Comparison of ENCODE assay signal across 12 mouse cellular contexts in the genomic region with DNA sequence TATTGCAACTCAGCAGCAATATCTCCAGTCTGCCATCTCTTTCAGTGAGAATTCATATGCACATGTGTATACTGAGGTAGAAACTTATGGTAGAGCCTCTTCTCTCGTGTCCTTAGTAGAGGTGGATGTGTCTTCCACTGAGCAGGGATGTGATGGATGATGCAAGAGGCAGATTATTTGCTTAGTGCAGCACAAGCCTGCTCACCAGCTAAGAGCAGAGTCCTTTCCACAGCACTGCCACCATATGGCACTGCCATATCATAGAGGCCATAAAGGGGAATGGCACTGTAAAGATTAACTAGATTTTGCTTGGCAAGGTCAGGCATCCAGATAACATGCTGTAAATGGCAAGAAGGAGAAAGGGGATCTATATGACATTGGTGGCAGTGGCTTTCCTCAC.
DNase-seq lines count a peak whose midpoint lies in the region; ATAC-seq lines count a peak whose summit lies in the region.
"Had no signal": no experiment of that assay in that cellular context is flagged by ENCODE, and none has a peak within 500 bp of the region (broad histone marks: within the 10 kb centered on the region; RNA-seq: fewer than 3 reads in every experiment).

No protein-coding gene starts in this region.

- no peak for DNase-seq in heart, embryonic 10.5 days (ENCODE audit: low spot score)
- no peak for DNase-seq in heart, adult 18-20 months
- no peak for DNase-seq in hindbrain, embryonic 10.5 days (ENCODE audit: low spot score)
- peak; percentile 7 for DNase-seq in MN1 (ENCODE audit: low spot score)
- no peak for DNase-seq in liver, embryonic 13.5 days
- no peak for DNase-seq in adrenal gland, postnatal 25 days

- no peaks in the 10 kb centered on the region for H3K36me3 ChIP-seq in heart, embryonic 10.5 days
- H3K36me3 ChIP-seq in hindbrain, embryonic 16.5 days (ENCODE audit: control insufficient read depth, insufficient read depth, low read length) = no peaks in the 10 kb centered on the region
- H3K36me3 ChIP-seq in hindbrain, embryonic 10.5 days = no peaks in the 10 kb centered on the region
- H3K36me3 ChIP-seq in liver, embryonic 13.5 days = no peaks in the 10 kb centered on the region
- H3K36me3 ChIP-seq: embryonic facial prominence, embryonic 12.5 days; neural tube, embryonic 15.5 days had no signal

- H3K27me3 ChIP-seq in heart, embryonic 10.5 days (ENCODE audit: insufficient read depth, poor library complexity, severe bottlenecking) = no peaks in the 10 kb centered on the region
- H3K27me3 ChIP-seq in hindbrain, embryonic 16.5 days (replicated peaks; ENCODE audit: control insufficient read depth, insufficient read depth, low read length) = no peaks in the 10 kb centered on the region
- no peaks in the 10 kb centered on the region for H3K27me3 ChIP-seq in hindbrain, embryonic 10.5 days (ENCODE audit: insufficient read depth, poor library complexity, severe bottlenecking)
- H3K27me3 ChIP-seq in liver, embryonic 13.5 days = no peaks in the 10 kb centered on the region
- H3K27me3 ChIP-seq: embryonic facial prominence, embryonic 12.5 days; neural tube, embryonic 15.5 days had no signal

- H3K4me2 ChIP-seq in hindbrain, embryonic 16.5 days (ENCODE audit: low read length) = no peak overlapping the region
- H3K4me2 ChIP-seq in liver, embryonic 13.5 days = no peak overlapping the region
- H3K4me2 ChIP-seq: embryonic facial prominence, embryonic 12.5 days; neural tube, embryonic 15.5 days had no signal

- H3K4me3 ChIP-seq in heart, embryonic 10.5 days = no peak overlapping the region
- no peak overlapping the region for H3K4me3 ChIP-seq in hindbrain, embryonic 16.5 days (ENCODE audit: low read length)
- H3K4me3 ChIP-seq in hindbrain, embryonic 10.5 days = no peak overlapping the region
- H3K4me3 ChIP-seq in liver, embryonic 13.5 days (replicated peaks) = no peak overlapping the region
- H3K4me3 ChIP-seq: embryonic facial prominence, embryonic 12.5 days; left cerebral cortex, adult 2 months; neural tube, embryonic 15.5 days had no signal

- no peaks in the 10 kb centered on the region for H3K9me3 ChIP-seq in heart, embryonic 10.5 days
- H3K9me3 ChIP-seq in hindbrain, embryonic 16.5 days (ENCODE audit: control insufficient read depth, low read length) = no peaks in the 10 kb centered on the region
- H3K9me3 ChIP-seq in hindbrain, embryonic 10.5 days = no peaks in the 10 kb centered on the region
- H3K9me3 ChIP-seq in liver, embryonic 13.5 days (replicated peaks) = no peaks in the 10 kb centered on the region
- H3K9me3 ChIP-seq: embryonic facial prominence, embryonic 12.5 days; megakaryocyte, embryonic 14.5 days; neural tube, embryonic 15.5 days had no signal

- WGBS in heart, embryonic 10.5 days = 72% methylated on average over 1 of the region's 1 CpGs
- WGBS in hindbrain, embryonic 16.5 days = 78% methylated on average over 1 of the region's 1 CpGs
- WGBS in hindbrain, embryonic 10.5 days = 92% methylated on average over 1 of the region's 1 CpGs
- 43% methylated on average over 1 of the region's 1 CpGs for WGBS in liver, embryonic 13.5 days (ENCODE audit: insufficient replicate concordance)

- H3K9ac ChIP-seq in hindbrain, embryonic 16.5 days (ENCODE audit: low read depth, low read length) = no peak overlapping the region
- H3K9ac ChIP-seq in liver, embryonic 13.5 days = no peak overlapping the region
- H3K9ac ChIP-seq: embryonic facial prominence, embryonic 12.5 days; neural tube, embryonic 15.5 days had no signal

- H3K27ac ChIP-seq in heart, embryonic 10.5 days = peak overlapping the region; percentile 52; the same call in 1 of the 2 replicates
- H3K27ac ChIP-seq in hindbrain, embryonic 16.5 days (ENCODE audit: low read depth, low read length) = no peak overlapping the region
- no peak overlapping the region for H3K27ac ChIP-seq in hindbrain, embryonic 10.5 days
- H3K27ac ChIP-seq in liver, embryonic 13.5 days = no peak overlapping the region
- H3K27ac ChIP-seq: embryonic facial prominence, embryonic 12.5 days; left cerebral cortex, adult 2 months; neural tube, embryonic 15.5 days had no signal

- 0 out of 2 replicates have a peak, but pooled peaks have one; percentile 28 for ATAC-seq in hindbrain, embryonic 16.5 days
- peak; percentile 36; the same call in 1 of the 2 replicates for ATAC-seq in liver, embryonic 13.5 days (ENCODE audit: low read depth)
- no peak for ATAC-seq in CD4-positive, CD25-positive, alpha-beta regulatory T cell, adult 4 months

- H3K4me1 ChIP-seq in heart, embryonic 10.5 days = peaks cover 10% of the 10 kb centered on the region; the same call in 1 of the 2 replicates
- H3K4me1 ChIP-seq in hindbrain, embryonic 16.5 days (ENCODE audit: control insufficient read depth, insufficient read depth, low read depth, low read length) = no peaks in the 10 kb centered on the region
- H3K4me1 ChIP-seq in hindbrain, embryonic 10.5 days (replicated peaks) = peaks cover 6% of the 10 kb centered on the region; the same call in 1 of the 2 replicates
- H3K4me1 ChIP-seq in liver, embryonic 13.5 days (replicated peaks) = no peaks in the 10 kb centered on the region
- H3K4me1 ChIP-seq: embryonic facial prominence, embryonic 12.5 days; neural tube, embryonic 15.5 days had no signal
